In genomic region chr16:4913783-4914735, GRCm38 (mm10) we compare ENCODE assay signal across 8 mouse cellular contexts. TPM values are rescaled to one million over a fixed set of nuclear protein-coding genes. Genes with fewer than 3 reads are reported as not detected.
DNase-seq lines count a peak whose midpoint lies in the region; ATAC-seq lines count a peak whose summit lies in the region.

No protein-coding gene starts in this region.

- no peak overlapping the region for H3K4me3 ChIP-seq in embryonic facial prominence, embryonic 13.5 days
- H3K4me3 ChIP-seq in limb, embryonic 12.5 days (replicated peaks) = no peak overlapping the region
- no peak overlapping the region for H3K4me3 ChIP-seq in midbrain, embryonic 14.5 days (replicated peaks; ENCODE audit: low read depth, low read length)

- H3K27ac ChIP-seq in embryonic facial prominence, embryonic 13.5 days = peak overlapping the region; percentile 69
- no peak overlapping the region for H3K27ac ChIP-seq in limb, embryonic 12.5 days
- 0 out of 2 replicates have a peak overlapping the region, but pooled peaks have one; percentile 1 for H3K27ac ChIP-seq in midbrain, embryonic 14.5 days (replicated peaks; ENCODE audit: low read depth, low read length)

- no peaks in the 10 kb centered on the region for H3K27me3 ChIP-seq in embryonic facial prominence, embryonic 13.5 days
- no peaks in the 10 kb centered on the region for H3K27me3 ChIP-seq in limb, embryonic 12.5 days
- H3K27me3 ChIP-seq in midbrain, embryonic 14.5 days (ENCODE audit: control insufficient read depth, insufficient read depth, low read length) = no peaks in the 10 kb centered on the region

- DNase-seq in 416B (ENCODE audit: low read depth) = peak; percentile 83
- peak; percentile 62 to 63 for DNase-seq in adrenal gland, postnatal 4 days (ENCODE audit: low spot score in 2 of 2)
- DNase-seq in heart, adult 8-10 months (ENCODE audit: low spot score) = peak; percentile 91
- peak; percentile 84 to 93 for DNase-seq in kidney, adult 8-10 months
- DNase-seq in midbrain, embryonic 14.5 days = peak; percentile 88
- DNase-seq in spleen, adult 12 weeks (ENCODE audit: low spot score) = peak; percentile 62

- H3K36me3 ChIP-seq in embryonic facial prominence, embryonic 13.5 days = peaks cover 87% of the 10 kb centered on the region
- H3K36me3 ChIP-seq in limb, embryonic 12.5 days = peaks cover 91% of the 10 kb centered on the region
- H3K36me3 ChIP-seq in midbrain, embryonic 14.5 days (ENCODE audit: control insufficient read depth, insufficient read depth, low read length) = peaks cover 76% of the 10 kb centered on the region

- 35% methylated on average over 12 of the region's 12 CpGs for WGBS in embryonic facial prominence, embryonic 13.5 days
- 38% methylated on average over 12 of the region's 12 CpGs for WGBS in limb, embryonic 12.5 days
- WGBS in midbrain, embryonic 14.5 days = 34% methylated on average over 12 of the region's 12 CpGs

- no peaks in the 10 kb centered on the region for H3K9me3 ChIP-seq in embryonic facial prominence, embryonic 13.5 days
- no peaks in the 10 kb centered on the region for H3K9me3 ChIP-seq in limb, embryonic 12.5 days
- no peaks in the 10 kb centered on the region for H3K9me3 ChIP-seq in midbrain, embryonic 14.5 days (ENCODE audit: control insufficient read depth, low read length)

- ATAC-seq in embryonic facial prominence, embryonic 13.5 days (ENCODE audit: insufficient number of reproducible peaks, insufficient read depth, low FRiP score, low TSS enrichment, low read depth) = 0 out of 2 replicates have a peak, but pooled peaks have one; percentile 35
- ATAC-seq in limb, embryonic 12.5 days (ENCODE audit: insufficient number of reproducible peaks, insufficient read depth, low FRiP score, low TSS enrichment, low read depth) = peak; percentile 67
- ATAC-seq in midbrain, embryonic 14.5 days (ENCODE audit: low FRiP score, low TSS enrichment) = peak; percentile 50; the same call in 1 of the 2 replicates

- H3K4me2 ChIP-seq in embryonic facial prominence, embryonic 13.5 days = no peak overlapping the region
- no peak overlapping the region for H3K4me2 ChIP-seq in limb, embryonic 12.5 days
- no peak overlapping the region for H3K4me2 ChIP-seq in midbrain, embryonic 14.5 days (ENCODE audit: low read length)

- H3K9ac ChIP-seq in embryonic facial prominence, embryonic 13.5 days = no peak overlapping the region
- no peak overlapping the region for H3K9ac ChIP-seq in limb, embryonic 12.5 days (replicated peaks)
- H3K9ac ChIP-seq in midbrain, embryonic 14.5 days (replicated peaks; ENCODE audit: low read length) = no peak overlapping the region

- H3K4me1 ChIP-seq in embryonic facial prominence, embryonic 13.5 days = peaks cover 10% of the 10 kb centered on the region; the same call in 1 of the 2 replicates
- no peaks in the 10 kb centered on the region for H3K4me1 ChIP-seq in limb, embryonic 12.5 days (replicated peaks)
- no peaks in the 10 kb centered on the region for H3K4me1 ChIP-seq in midbrain, embryonic 14.5 days (ENCODE audit: control insufficient read depth, insufficient read depth, low read length)

RNA-seq across cellular contexts. Expression of gene Nudt16l1, which starts 24.5 kb away (rescaled TPM):
- 100 to 1,000 TPM; 105 to 110 TPM for total RNA-seq in adrenal gland, postnatal 4 days (2021)
- 179 and 185 TPM in 2 replicates for polyA plus RNA-seq in embryonic facial prominence, embryonic 13.5 days (2015; fragmentation: Nextera tagmentation; extraction: Ambion mirVana)
- 10 to 100 TPM; 14.2 to 20.0 (median 16.6) TPM for total RNA-seq in heart, adult 8-10 months (2022)
- polyA plus RNA-seq in limb, embryonic 12.5 days (2016; fragmentation: Nextera tagmentation; extraction: Ambion mirVana) = 168 and 171 TPM in 2 replicates
- polyA plus RNA-seq in midbrain, embryonic 14.5 days (2014; fragmentation: Nextera tagmentation; extraction: Ambion mirVana) = 116 and 122 TPM in 2 replicates

RNA-seq across cellular contexts. Expression of gene Mgrn1, which starts 28.0 kb away (rescaled TPM):
- total RNA-seq in adrenal gland, postnatal 4 days (2021) = 10 to 100 TPM; 91.7 to 96.1 TPM
- 87.7 and 95.2 TPM in 2 replicates for polyA plus RNA-seq in embryonic facial prominence, embryonic 13.5 days (2015; fragmentation: Nextera tagmentation; extraction: Ambion mirVana)
- total RNA-seq in heart, adult 8-10 months (2022) = 100 to 1,000 TPM; 166 to 200 (median 185) TPM
- 87.1 and 87.5 TPM in 2 replicates for polyA plus RNA-seq in limb, embryonic 12.5 days (2016; fragmentation: Nextera tagmentation; extraction: Ambion mirVana)
- polyA plus RNA-seq in midbrain, embryonic 14.5 days (2014; fragmentation: Nextera tagmentation; extraction: Ambion mirVana) = 117 and 123 TPM in 2 replicates

RNA-seq across cellular contexts. Expression of gene Ubald1, which starts 33.9 kb away (rescaled TPM):
- 10 to 100 TPM; 32.7 to 36.3 TPM for total RNA-seq in adrenal gland, postnatal 4 days (2021)
- 40.2 and 41.5 TPM in 2 replicates for polyA plus RNA-seq in embryonic facial prominence, embryonic 13.5 days (2015; fragmentation: Nextera tagmentation; extraction: Ambion mirVana)
- 10 to 100 TPM; 14.6 to 20.6 (median 19.2) TPM for total RNA-seq in heart, adult 8-10 months (2022)
- polyA plus RNA-seq in limb, embryonic 12.5 days (2016; fragmentation: Nextera tagmentation; extraction: Ambion mirVana) = 31.5 and 35.3 TPM in 2 replicates
- polyA plus RNA-seq in midbrain, embryonic 14.5 days (2014; fragmentation: Nextera tagmentation; extraction: Ambion mirVana) = 49.4 and 53.2 TPM in 2 replicates

RNA-seq across cellular contexts. Expression of gene Anks3, which starts 49.9 kb away (rescaled TPM):
- total RNA-seq in adrenal gland, postnatal 4 days (2021) = 10 to 100 TPM; 51.9 to 60.5 TPM
- 67.6 and 68.4 TPM in 2 replicates for polyA plus RNA-seq in embryonic facial prominence, embryonic 13.5 days (2015; fragmentation: Nextera tagmentation; extraction: Ambion mirVana)
- 10 to 100 TPM; 10.6 to 13.3 (median 12.2) TPM for total RNA-seq in heart, adult 8-10 months (2022)
- 63.0 and 67.6 TPM in 2 replicates for polyA plus RNA-seq in limb, embryonic 12.5 days (2016; fragmentation: Nextera tagmentation; extraction: Ambion mirVana)
- polyA plus RNA-seq in midbrain, embryonic 14.5 days (2014; fragmentation: Nextera tagmentation; extraction: Ambion mirVana) = 69.8 and 70.6 TPM in 2 replicates
